Mouse (Mus musculus): ENCODE data around the gene Tmcc3.
"Not testable (repeated sequence)": the region's sequence is repeated elsewhere in the genome, so short reads cannot be mapped to it uniquely, and the experiment has no call there.

Gene Tmcc3

GRCm38 (mm10) chr10:94595705-94596104, 284.0 kb downstream of the Tmcc3 start:
- peak; percentile 70 for DNase-seq

- DNase-seq: not testable (repeated sequence)
Measured at GRCm38 (mm10) chr10:94599846-94600245, 288.1 kb downstream of the Tmcc3 start.

- DNase-seq: no peak
Measured at GRCm38 (mm10) chr10:94601034-94601433, 289.3 kb downstream of the Tmcc3 start.

GRCm38 (mm10) chr10:94605491-94605890, 293.7 kb downstream of the Tmcc3 start:
- no peak for DNase-seq

- DNase-seq: peak; percentile 71
Measured at GRCm38 (mm10) chr10:94609309-94609777, 297.6 kb downstream of the Tmcc3 start.

GRCm38 (mm10) chr10:94611228-94611968, 299.6 kb downstream of the Tmcc3 start:
- no peak for DNase-seq

- DNase-seq: no peak
Measured at GRCm38 (mm10) chr10:94611969-94612440, 300.3 kb downstream of the Tmcc3 start.

- no peak for DNase-seq
Measured at GRCm38 (mm10) chr10:94619586-94619985, 307.8 kb downstream of the Tmcc3 start.

GRCm38 (mm10) chr10:94620561-94620960, 308.8 kb downstream of the Tmcc3 start:
- DNase-seq: no peak

- no peak for DNase-seq
Measured at GRCm38 (mm10) chr10:94621420-94622225, 309.9 kb downstream of the Tmcc3 start.

- DNase-seq: no peak
Measured at GRCm38 (mm10) chr10:94622281-94622680, 310.5 kb downstream of the Tmcc3 start.

GRCm38 (mm10) chr10:94622828-94623227, 311.1 kb downstream of the Tmcc3 start:
- DNase-seq: no peak

GRCm38 (mm10) chr10:94623617-94624016, 311.9 kb downstream of the Tmcc3 start:
- peak; percentile 79 for DNase-seq

- DNase-seq: no peak
Measured at GRCm38 (mm10) chr10:94625036-94625435, 313.3 kb downstream of the Tmcc3 start.

GRCm38 (mm10) chr10:94625606-94626005, 313.9 kb downstream of the Tmcc3 start:
- no peak for DNase-seq

GRCm38 (mm10) chr10:94630771-94631280, 319.1 kb downstream of the Tmcc3 start:
- no peak for DNase-seq

GRCm38 (mm10) chr10:94631541-94632113, 319.9 kb downstream of the Tmcc3 start:
- no peak for DNase-seq

GRCm38 (mm10) chr10:94632245-94632644, 320.5 kb downstream of the Tmcc3 start:
- DNase-seq: no peak

- no peak for DNase-seq
Measured at GRCm38 (mm10) chr10:94638599-94638998, 326.9 kb downstream of the Tmcc3 start.

- no peak for DNase-seq
Measured at GRCm38 (mm10) chr10:94639281-94639680, 327.5 kb downstream of the Tmcc3 start.

GRCm38 (mm10) chr10:94640067-94640466, 328.3 kb downstream of the Tmcc3 start:
- DNase-seq: no peak
